Mouse (Mus musculus): ENCODE results near the gene Hoxb1. TPM values are rescaled to one million over a fixed set of nuclear protein-coding genes. Genes with fewer than 3 reads are reported as not detected.

Hoxb1 gene
- total and polyA plus RNA-seq, 2 experiments from 2014 or later, result not detected

DNA sequence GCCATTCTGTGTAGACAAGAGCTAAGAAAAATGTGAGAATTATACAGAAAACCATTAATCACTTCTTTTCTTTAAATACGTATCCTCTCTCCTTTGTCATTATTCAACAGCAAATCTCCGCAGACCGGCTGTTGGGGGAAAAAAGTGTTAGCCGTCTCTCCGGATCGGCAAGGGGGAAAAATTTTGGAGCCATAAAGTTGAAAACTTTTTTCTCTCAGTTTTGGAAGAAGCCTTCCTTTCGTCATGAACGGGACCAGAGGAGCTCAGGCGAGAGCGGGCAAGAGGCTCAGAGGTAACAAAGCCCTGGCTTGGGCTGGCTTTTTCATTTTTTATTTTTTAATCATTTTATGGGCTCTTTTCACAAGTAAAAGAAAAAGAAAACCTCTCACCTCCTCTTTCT, 42.4 kb upstream of the Hoxb1 start, which contains the start of gene Hoxb3:
Hoxb3 (plus strand) TSS at position 173 of the 400 bp plus-strand sequence.
- no peaks in the 10 kb centered on the region for H3K36me3 ChIP-seq (replicated peaks; ENCODE audit: control insufficient read depth, insufficient read depth, low read length)
- no peak within 1 kb of the TSS for H3K9ac ChIP-seq (replicated peaks; ENCODE audit: low read depth, low read length)
- H3K27ac ChIP-seq (ENCODE audit: low read depth), result no peak within 1 kb of the TSS
- WGBS, result 30% methylated on average over 10 of the region's 10 CpGs
- no peak within 1 kb of the TSS for H3K4me2 ChIP-seq (ENCODE audit: low read depth, low read length)
- ATAC-seq (ENCODE audit: insufficient read depth, low read depth) (no peak), DNase-seq (ENCODE audit: low spot score) (no peak)
- TF ChIP-seq EP300 (IDR thresholded peaks at IDR 0.05; ENCODE audit: low read depth) (no peak), CTCF (IDR thresholded peaks at IDR 0.05; ENCODE audit: low read depth) (no peak)
- no peak within 1 kb of the TSS for H3K4me3 ChIP-seq (ENCODE audit: low read depth, low read length)
- no peaks in the 10 kb centered on the region for H3K4me1 ChIP-seq (ENCODE audit: control insufficient read depth, insufficient read depth)
- no peaks in the 10 kb centered on the region for H3K9me3 ChIP-seq (replicated peaks; ENCODE audit: control insufficient read depth, low read length)
- peaks cover 100% of the 10 kb centered on the region for H3K27me3 ChIP-seq (ENCODE audit: control insufficient read depth, insufficient read depth, low read length)

DNA sequence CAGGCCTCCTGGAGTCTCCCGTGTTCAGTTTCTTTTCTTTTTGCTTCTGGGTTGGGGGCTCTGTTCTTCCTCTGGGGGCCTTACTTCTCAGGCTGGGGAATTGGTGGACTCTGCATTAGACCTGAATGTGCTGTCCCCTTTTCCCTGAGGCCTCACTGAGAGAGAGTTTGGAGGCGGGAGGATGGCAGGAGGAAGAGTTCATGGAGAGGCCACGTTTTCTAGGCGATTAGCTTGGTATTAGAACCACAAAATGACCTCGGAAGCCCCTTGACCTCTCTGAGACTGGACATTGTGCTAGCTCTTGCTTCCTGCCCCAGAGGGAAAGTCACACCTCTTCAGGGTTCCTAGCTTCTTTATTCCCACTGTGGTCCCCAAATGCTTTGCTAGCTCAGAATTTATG, 41.4 kb upstream of the Hoxb1 start:
- ATAC-seq (ENCODE audit: insufficient read depth, low read depth) (no peak), DNase-seq (ENCODE audit: low spot score) (no peak)
- Histone ChIP-seq H3K27ac (ENCODE audit: low read depth) (no peak overlapping the region), H3K9ac (replicated peaks; ENCODE audit: low read depth, low read length) (no peak overlapping the region), H3K36me3 (replicated peaks; ENCODE audit: control insufficient read depth, insufficient read depth, low read length) (no peaks in the 10 kb centered on the region), H3K4me1 (ENCODE audit: control insufficient read depth, insufficient read depth) (no peaks in the 10 kb centered on the region), H3K27me3 (ENCODE audit: control insufficient read depth, insufficient read depth, low read length) (peaks cover 100% of the 10 kb centered on the region), H3K9me3 (replicated peaks; ENCODE audit: control insufficient read depth, low read length) (no peaks in the 10 kb centered on the region), H3K4me3 (ENCODE audit: low read depth, low read length) (no peak overlapping the region), H3K4me2 (ENCODE audit: low read depth, low read length) (no peak overlapping the region)
- no peak for TF ChIP-seq EP300 (IDR thresholded peaks at IDR 0.05; ENCODE audit: low read depth)
- WGBS, result 15% methylated on average over 5 of the region's 5 CpGs

DNA sequence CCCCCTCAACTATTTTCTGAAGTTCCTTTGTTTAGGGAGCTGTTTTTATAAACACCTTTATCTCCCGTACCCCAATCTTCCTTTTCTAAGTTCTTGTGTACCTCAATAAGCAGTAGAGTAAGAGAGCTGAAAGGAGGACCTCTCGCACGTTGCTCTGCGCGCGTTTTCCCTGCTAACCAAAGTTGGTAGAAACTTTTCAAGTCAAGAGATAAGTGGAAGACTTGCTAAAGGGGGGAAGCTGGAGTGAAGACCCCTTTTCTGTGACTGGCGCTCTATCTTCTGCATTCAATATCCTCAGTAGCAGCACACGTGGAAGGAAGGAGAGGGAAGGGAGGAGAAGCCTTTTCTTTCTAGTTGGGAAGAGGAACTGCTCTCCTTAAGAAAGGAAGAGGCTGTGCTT, 40.6 kb upstream of the Hoxb1 start:
- Histone ChIP-seq H3K4me1 (ENCODE audit: control insufficient read depth, insufficient read depth) (no peaks in the 10 kb centered on the region), H3K4me2 (ENCODE audit: low read depth, low read length) (no peak overlapping the region), H3K9ac (replicated peaks; ENCODE audit: low read depth, low read length) (no peak overlapping the region), H3K27me3 (ENCODE audit: control insufficient read depth, insufficient read depth, low read length) (peaks cover 100% of the 10 kb centered on the region), H3K27ac (ENCODE audit: low read depth) (no peak overlapping the region), H3K9me3 (replicated peaks; ENCODE audit: control insufficient read depth, low read length) (no peaks in the 10 kb centered on the region), H3K36me3 (replicated peaks; ENCODE audit: control insufficient read depth, insufficient read depth, low read length) (no peaks in the 10 kb centered on the region), H3K4me3 (ENCODE audit: low read depth, low read length) (no peak overlapping the region)
- ATAC-seq (ENCODE audit: insufficient read depth, low read depth) (no peak), DNase-seq (ENCODE audit: low spot score) (no peak)
- TF ChIP-seq CTCF (IDR thresholded peaks at IDR 0.05; ENCODE audit: low read depth), result no peak
- WGBS, result 24% methylated on average over 8 of the region's 8 CpGs

DNA sequence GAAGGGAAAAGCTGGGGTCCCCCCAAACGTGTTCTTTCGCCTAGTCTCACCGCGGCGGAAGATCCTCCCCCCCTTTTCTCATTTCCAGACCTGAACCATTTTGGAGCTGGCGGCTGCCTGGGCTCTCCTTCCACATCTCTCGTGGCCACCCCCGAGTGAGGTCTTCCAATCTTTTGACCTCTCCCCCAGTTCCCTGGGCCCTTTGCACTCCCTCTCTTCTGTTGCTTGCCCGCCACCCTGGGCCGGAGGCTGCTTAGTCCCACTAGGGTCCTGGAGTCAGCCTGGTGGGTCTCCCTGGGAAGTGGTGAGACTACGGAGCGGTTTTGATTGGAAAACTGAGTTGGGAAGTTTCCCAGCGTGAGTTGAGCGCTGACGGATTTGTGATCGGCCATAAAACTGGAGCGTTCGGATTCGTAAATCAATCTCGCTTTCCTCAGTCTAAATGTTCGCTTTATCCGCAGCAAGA, 39.8 kb upstream of the Hoxb1 start:
- Histone ChIP-seq H3K36me3 (replicated peaks; ENCODE audit: control insufficient read depth, insufficient read depth, low read length) (no peaks in the 10 kb centered on the region), H3K4me2 (ENCODE audit: low read depth, low read length) (no peak overlapping the region), H3K27ac (ENCODE audit: low read depth) (no peak overlapping the region), H3K4me3 (ENCODE audit: low read depth, low read length) (no peak overlapping the region), H3K27me3 (ENCODE audit: control insufficient read depth, insufficient read depth, low read length) (peaks cover 100% of the 10 kb centered on the region), H3K9me3 (replicated peaks; ENCODE audit: control insufficient read depth, low read length) (no peaks in the 10 kb centered on the region), H3K9ac (replicated peaks; ENCODE audit: low read depth, low read length) (no peak overlapping the region), H3K4me1 (ENCODE audit: control insufficient read depth, insufficient read depth) (no peaks in the 10 kb centered on the region)
- WGBS, result 15% methylated on average over 22 of the region's 22 CpGs
- DNase-seq (ENCODE audit: low spot score) (no peak), ATAC-seq (ENCODE audit: insufficient read depth, low read depth) (no peak)
- no peak for TF ChIP-seq EP300 (IDR thresholded peaks at IDR 0.05; ENCODE audit: low read depth)
- no peak for TF ChIP-seq CTCF (IDR thresholded peaks at IDR 0.05; ENCODE audit: low read depth)

- ATAC-seq (ENCODE audit: insufficient read depth, low read depth), result no peak
- no peak overlapping the region for H3K4me2 ChIP-seq (ENCODE audit: low read depth, low read length)
- no peak overlapping the region for H3K9ac ChIP-seq (replicated peaks; ENCODE audit: low read depth, low read length)
These were observed 38.8 kb upstream of the Hoxb1 start for GRCm38 (mm10) chr11:96326705-96327104.

GRCm38 (mm10) chr11:96327122-96327521, 38.4 kb upstream of the Hoxb1 start:
- TF ChIP-seq CTCF (IDR thresholded peaks at IDR 0.05; ENCODE audit: low read depth) (no peak), EP300 (IDR thresholded peaks at IDR 0.05; ENCODE audit: low read depth) (no peak)
- Histone ChIP-seq H3K9me3 (replicated peaks; ENCODE audit: control insufficient read depth, low read length) (no peaks in the 10 kb centered on the region), H3K36me3 (replicated peaks; ENCODE audit: control insufficient read depth, insufficient read depth, low read length) (no peaks in the 10 kb centered on the region), H3K27ac (ENCODE audit: low read depth) (no peak overlapping the region), H3K4me2 (ENCODE audit: low read depth, low read length) (no peak overlapping the region), H3K4me1 (ENCODE audit: control insufficient read depth, insufficient read depth) (no peaks in the 10 kb centered on the region), H3K9ac (replicated peaks; ENCODE audit: low read depth, low read length) (no peak overlapping the region), H3K27me3 (ENCODE audit: control insufficient read depth, insufficient read depth, low read length) (peaks cover 100% of the 10 kb centered on the region), H3K4me3 (ENCODE audit: low read depth, low read length) (no peak overlapping the region)
- WGBS, result 25% methylated on average over 7 of the region's 7 CpGs
- no peak for ATAC-seq (ENCODE audit: insufficient read depth, low read depth)
- no peak for DNase-seq (ENCODE audit: low spot score)

More at GRCm38 (mm10) chr11:96326705-96327104, 38.8 kb upstream of the Hoxb1 start:
- H3K4me3 ChIP-seq (ENCODE audit: low read depth, low read length), result no peak overlapping the region
- no peak for DNase-seq (ENCODE audit: low spot score)
- H3K9me3 ChIP-seq (replicated peaks; ENCODE audit: control insufficient read depth, low read length), result no peaks in the 10 kb centered on the region
- H3K4me1 ChIP-seq (ENCODE audit: control insufficient read depth, insufficient read depth), result no peaks in the 10 kb centered on the region
- WGBS, result 15% methylated on average over 11 of the region's 12 CpGs
- no peaks in the 10 kb centered on the region for H3K36me3 ChIP-seq (replicated peaks; ENCODE audit: control insufficient read depth, insufficient read depth, low read length)
- TF ChIP-seq EP300 (IDR thresholded peaks at IDR 0.05; ENCODE audit: low read depth) (no peak), CTCF (IDR thresholded peaks at IDR 0.05; ENCODE audit: low read depth) (no peak)
- no peak overlapping the region for H3K27ac ChIP-seq (ENCODE audit: low read depth)
- H3K27me3 ChIP-seq (ENCODE audit: control insufficient read depth, insufficient read depth, low read length), result peaks cover 100% of the 10 kb centered on the region

All from heart, postnatal 0 days (tissue).